Mouse (Mus musculus): ENCODE data around the gene AF366264. TPM values are rescaled to one million over a fixed set of nuclear protein-coding genes. Genes with fewer than 3 reads are reported as not detected.

The AF366264 gene
- not detected for polyA plus RNA-seq (2017; shearing (Covaris generic))

DNA sequence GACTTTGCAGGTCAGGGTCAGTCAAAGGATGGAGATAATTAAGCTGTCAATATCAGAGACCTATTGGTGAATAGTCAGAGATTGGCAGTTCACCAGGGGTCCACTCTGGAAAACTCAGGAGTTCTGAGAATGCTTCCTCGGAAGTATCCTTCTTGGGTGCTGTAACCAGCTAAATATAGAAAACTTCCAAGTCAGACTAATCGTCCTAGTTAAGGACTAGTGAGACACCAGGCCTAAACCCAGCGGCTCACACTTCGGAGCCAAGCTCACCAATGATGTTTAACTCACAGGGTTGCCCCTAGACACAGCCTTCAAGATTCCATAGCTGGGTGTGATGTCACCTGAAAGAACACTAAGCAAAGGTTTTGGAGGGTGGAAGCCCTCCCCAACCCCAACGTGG lies at the start of gene AF366264:
Gene AF366264 (minus strand): TSS at position 101 of the 400 bp plus-strand sequence.

DNA sequence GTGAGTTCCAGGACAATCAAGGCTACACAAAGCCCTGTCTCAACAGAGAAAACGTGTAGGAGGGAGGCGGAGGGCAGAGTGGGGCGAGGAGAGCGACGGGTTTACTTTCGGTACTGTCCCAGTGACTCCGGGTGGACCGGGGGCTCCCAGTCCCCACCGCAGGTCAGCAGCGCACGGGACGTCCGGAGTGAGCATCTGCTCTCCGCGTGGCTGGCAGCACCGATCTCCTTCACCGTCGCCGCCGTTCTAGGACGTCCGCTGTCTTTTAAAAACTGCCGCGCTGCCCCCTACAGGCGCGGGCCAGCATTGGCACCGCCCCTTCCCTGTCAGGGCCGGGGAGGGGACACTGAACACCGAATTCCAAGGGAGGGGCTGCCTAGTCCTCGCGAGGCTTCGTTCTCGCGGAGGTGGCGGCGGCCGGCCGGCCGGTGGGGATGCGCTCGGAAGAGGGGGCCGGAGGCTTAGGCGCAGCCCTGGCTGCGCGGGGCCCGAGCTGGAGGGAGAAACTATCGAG lies 52.9 kb downstream of the AF366264 start, which contains the start of gene Upf3a:
Gene Upf3a (plus strand): TSS at position 366 of the 514 bp plus-strand sequence.

Other genes with a start within 250 kb of the AF366264 start
- 249 TPM for gene Rasa3, start 160.8 kb downstream of the AF366264 start, polyA plus RNA-seq (2017; shearing (Covaris generic))
- gene Cfap97d2, start 132.5 kb downstream of the AF366264 start, polyA plus RNA-seq (2017; shearing (Covaris generic)), result not detected
- 67.6 TPM for gene Cdc16, start 80.7 kb downstream of the AF366264 start, polyA plus RNA-seq (2017; shearing (Covaris generic))
- 46.0 TPM for gene Upf3a, start 52.8 kb downstream of the AF366264 start, polyA plus RNA-seq (2017; shearing (Covaris generic))
- gene Champ1, start 31.3 kb upstream of the AF366264 start, polyA plus RNA-seq (2017; shearing (Covaris generic)), result 36.8 TPM
- 1.2 TPM for gene Coprs, start 51.9 kb upstream of the AF366264 start, polyA plus RNA-seq (2017; shearing (Covaris generic))

Data from CD4-positive, CD25-positive, alpha-beta regulatory T cell (primary cell).